Mouse (Mus musculus): ENCODE measurements around the gene Per2.

DNA sequence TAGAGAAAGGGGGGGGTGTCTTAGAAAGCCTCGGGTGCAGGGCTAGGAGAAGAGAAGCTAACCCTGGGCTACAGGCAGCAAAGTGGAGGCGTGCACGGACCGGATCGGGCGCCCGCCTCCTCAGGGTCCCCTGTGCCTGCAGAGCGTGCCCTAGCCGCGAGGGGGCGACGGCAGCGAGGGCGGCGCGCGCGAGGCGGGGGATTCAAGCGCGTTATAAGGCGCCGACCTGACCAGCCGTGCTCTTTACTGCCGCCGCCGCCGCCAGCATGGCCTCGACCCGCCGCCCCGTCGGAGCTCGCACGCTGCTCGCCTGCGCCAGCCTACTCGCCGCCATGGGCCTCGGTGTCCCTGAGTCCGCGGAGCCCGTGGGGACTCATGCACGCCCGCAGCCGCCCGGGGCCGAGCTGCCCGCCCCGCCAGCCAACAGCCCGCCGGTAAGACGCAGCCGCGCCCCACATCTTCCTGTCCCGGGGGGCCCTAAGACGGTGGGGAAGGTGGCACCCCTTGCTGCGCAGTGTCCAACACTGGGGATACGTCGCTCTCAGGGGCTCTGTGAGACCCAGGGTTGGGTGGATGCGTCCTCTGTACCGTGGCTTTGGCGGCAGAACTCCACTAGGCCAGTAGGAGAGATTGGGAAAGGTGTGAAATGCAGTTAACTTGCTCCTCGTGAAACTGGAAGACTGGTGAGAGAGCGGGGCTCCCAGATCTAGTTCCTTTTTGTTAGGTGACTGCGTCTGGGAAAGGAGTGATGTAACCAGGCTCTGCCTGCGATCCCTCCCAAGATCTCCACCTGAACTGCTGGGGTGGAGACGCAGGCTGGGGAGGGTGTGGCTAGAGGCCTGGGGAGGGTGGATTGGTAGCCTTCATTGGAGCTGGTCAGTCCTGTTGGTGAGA, 92.7 kb downstream of the Per2 start, which contains the start of gene Erfe:
- TF ChIP-seq ZC3H11A (IDR thresholded peaks at IDR 0.05; ENCODE audit: borderline replicate concordance, low read depth, low read length) (no peak), HCFC1 (IDR thresholded peaks at IDR 0.05; ENCODE audit: borderline replicate concordance, insufficient read depth, low read length) (no peak)
